Mouse (Mus musculus): Measurements from ENCODE around the gene Atp12a. TPM values are rescaled to one million over a fixed set of nuclear protein-coding genes. Genes with fewer than 3 reads are reported as not detected.

The Atp12a gene
- polyA plus RNA-seq, 1 experiment from 2014 or later: 0.33 TPM

- H3K36me3 ChIP-seq (ENCODE audit: control insufficient read depth, insufficient read depth, low read length): no peaks in the 10 kb centered on the region
- 82% methylated on average over 7 of the region's 7 CpGs for WGBS
- no peaks in the 10 kb centered on the region for H3K27me3 ChIP-seq (replicated peaks; ENCODE audit: control insufficient read depth, insufficient read depth, low read length)
- no peak overlapping the region for H3K27ac ChIP-seq (ENCODE audit: low read depth, low read length)
- no peak overlapping the region for H3K4me2 ChIP-seq (ENCODE audit: low read length)
- no peaks in the 10 kb centered on the region for H3K4me1 ChIP-seq (ENCODE audit: control insufficient read depth, insufficient read depth, low read depth, low read length)
- H3K9me3 ChIP-seq (ENCODE audit: control insufficient read depth, low read length): no peaks in the 10 kb centered on the region
- no peak overlapping the region for H3K9ac ChIP-seq (ENCODE audit: low read depth, low read length)
- no peak overlapping the region for H3K4me3 ChIP-seq (ENCODE audit: low read length)
- no peak for ATAC-seq
Measured at GRCm38 (mm10) chr14:56338882-56339442, 25.9 kb upstream of the Atp12a start.

GRCm38 (mm10) chr14:56348704-56349103 lies 16.2 kb upstream of the Atp12a start:
- Histone ChIP-seq H3K9ac (ENCODE audit: low read depth, low read length) (no peak overlapping the region), H3K4me1 (ENCODE audit: control insufficient read depth, insufficient read depth, low read depth, low read length) (no peaks in the 10 kb centered on the region), H3K4me2 (ENCODE audit: low read length) (no peak overlapping the region), H3K27ac (ENCODE audit: low read depth, low read length) (no peak overlapping the region), H3K36me3 (ENCODE audit: control insufficient read depth, insufficient read depth, low read length) (no peaks in the 10 kb centered on the region), H3K27me3 (replicated peaks; ENCODE audit: control insufficient read depth, insufficient read depth, low read length) (no peaks in the 10 kb centered on the region), H3K9me3 (ENCODE audit: control insufficient read depth, low read length) (no peaks in the 10 kb centered on the region), H3K4me3 (ENCODE audit: low read length) (no peak overlapping the region)
- WGBS: 56% methylated on average over 3 of the region's 3 CpGs
- ATAC-seq: 0 out of 2 replicates have a peak, but pooled peaks have one; percentile 60

GRCm38 (mm10) chr14:56349541-56349940 lies 15.3 kb upstream of the Atp12a start:
- 73% methylated on average over 2 of the region's 2 CpGs for WGBS
- H3K36me3 ChIP-seq (ENCODE audit: control insufficient read depth, insufficient read depth, low read length): no peaks in the 10 kb centered on the region
- H3K4me2 ChIP-seq (ENCODE audit: low read length): no peak overlapping the region
- no peak overlapping the region for H3K9ac ChIP-seq (ENCODE audit: low read depth, low read length)
- H3K9me3 ChIP-seq (ENCODE audit: control insufficient read depth, low read length): no peaks in the 10 kb centered on the region
- H3K27me3 ChIP-seq (replicated peaks; ENCODE audit: control insufficient read depth, insufficient read depth, low read length): no peaks in the 10 kb centered on the region
- no peaks in the 10 kb centered on the region for H3K4me1 ChIP-seq (ENCODE audit: control insufficient read depth, insufficient read depth, low read depth, low read length)
- no peak overlapping the region for H3K4me3 ChIP-seq (ENCODE audit: low read length)
- ATAC-seq: no peak
- H3K27ac ChIP-seq (ENCODE audit: low read depth, low read length): no peak overlapping the region

- no peak overlapping the region for H3K4me2 ChIP-seq (ENCODE audit: low read length)
- H3K27me3 ChIP-seq (replicated peaks; ENCODE audit: control insufficient read depth, insufficient read depth, low read length): no peaks in the 10 kb centered on the region; the same call in 1 of the 2 replicates
- 44% methylated on average over 17 of the region's 17 CpGs for WGBS
- H3K27ac ChIP-seq (ENCODE audit: low read depth, low read length): no peak overlapping the region
- no peak overlapping the region for H3K4me3 ChIP-seq (ENCODE audit: low read length)
- H3K36me3 ChIP-seq (ENCODE audit: control insufficient read depth, insufficient read depth, low read length): no peaks in the 10 kb centered on the region
- H3K4me1 ChIP-seq (ENCODE audit: control insufficient read depth, insufficient read depth, low read depth, low read length): no peaks in the 10 kb centered on the region
- H3K9ac ChIP-seq (ENCODE audit: low read depth, low read length): no peak overlapping the region
- H3K9me3 ChIP-seq (ENCODE audit: control insufficient read depth, low read length): no peaks in the 10 kb centered on the region
- no peak for ATAC-seq
Measured at GRCm38 (mm10) chr14:56351959-56352660, 12.8 kb upstream of the Atp12a start.

GRCm38 (mm10) chr14:56354803-56355202 lies 10.1 kb upstream of the Atp12a start:
- H3K27ac ChIP-seq (ENCODE audit: low read depth, low read length): no peak overlapping the region
- WGBS: 66% methylated on average over 3 of the region's 3 CpGs
- no peaks in the 10 kb centered on the region; the same call in 1 of the 2 replicates for H3K27me3 ChIP-seq (replicated peaks; ENCODE audit: control insufficient read depth, insufficient read depth, low read length)
- H3K4me3 ChIP-seq (ENCODE audit: low read length): no peak overlapping the region
- no peak overlapping the region for H3K9ac ChIP-seq (ENCODE audit: low read depth, low read length)
- H3K9me3 ChIP-seq (ENCODE audit: control insufficient read depth, low read length): no peaks in the 10 kb centered on the region
- H3K36me3 ChIP-seq (ENCODE audit: control insufficient read depth, insufficient read depth, low read length): no peaks in the 10 kb centered on the region
- no peak for ATAC-seq
- H3K4me2 ChIP-seq (ENCODE audit: low read length): no peak overlapping the region
- no peaks in the 10 kb centered on the region for H3K4me1 ChIP-seq (ENCODE audit: control insufficient read depth, insufficient read depth, low read depth, low read length)

- H3K27ac ChIP-seq (ENCODE audit: low read depth, low read length): no peak overlapping the region
- H3K27me3 ChIP-seq (replicated peaks; ENCODE audit: control insufficient read depth, insufficient read depth, low read length): no peaks in the 10 kb centered on the region; the same call in 1 of the 2 replicates
- no peaks in the 10 kb centered on the region for H3K9me3 ChIP-seq (ENCODE audit: control insufficient read depth, low read length)
- H3K9ac ChIP-seq (ENCODE audit: low read depth, low read length): no peak overlapping the region
- no peaks in the 10 kb centered on the region for H3K4me1 ChIP-seq (ENCODE audit: control insufficient read depth, insufficient read depth, low read depth, low read length)
- no peak overlapping the region for H3K4me3 ChIP-seq (ENCODE audit: low read length)
- H3K36me3 ChIP-seq (ENCODE audit: control insufficient read depth, insufficient read depth, low read length): no peaks in the 10 kb centered on the region
- 86% methylated on average over 8 of the region's 8 CpGs for WGBS
- no peak overlapping the region for H3K4me2 ChIP-seq (ENCODE audit: low read length)
- ATAC-seq: no peak
Measured at GRCm38 (mm10) chr14:56355396-56355795, 9.5 kb upstream of the Atp12a start.

GRCm38 (mm10) chr14:56356196-56356595 lies 8.7 kb upstream of the Atp12a start:
- no peak overlapping the region for H3K27ac ChIP-seq (ENCODE audit: low read depth, low read length)
- no peaks in the 10 kb centered on the region for H3K9me3 ChIP-seq (ENCODE audit: control insufficient read depth, low read length)
- no peaks in the 10 kb centered on the region; the same call in 1 of the 2 replicates for H3K27me3 ChIP-seq (replicated peaks; ENCODE audit: control insufficient read depth, insufficient read depth, low read length)
- no peaks in the 10 kb centered on the region for H3K36me3 ChIP-seq (ENCODE audit: control insufficient read depth, insufficient read depth, low read length)
- no peak for ATAC-seq
- H3K9ac ChIP-seq (ENCODE audit: low read depth, low read length): no peak overlapping the region
- H3K4me1 ChIP-seq (ENCODE audit: control insufficient read depth, insufficient read depth, low read depth, low read length): no peaks in the 10 kb centered on the region
- no peak overlapping the region for H3K4me3 ChIP-seq (ENCODE audit: low read length)
- WGBS: 88% methylated on average over 6 of the region's 6 CpGs
- H3K4me2 ChIP-seq (ENCODE audit: low read length): no peak overlapping the region

GRCm38 (mm10) chr14:56358422-56358821 lies 6.4 kb upstream of the Atp12a start:
- Histone ChIP-seq H3K4me2 (ENCODE audit: low read length) (no peak overlapping the region), H3K36me3 (ENCODE audit: control insufficient read depth, insufficient read depth, low read length) (no peaks in the 10 kb centered on the region), H3K4me1 (ENCODE audit: control insufficient read depth, insufficient read depth, low read depth, low read length) (no peaks in the 10 kb centered on the region), H3K4me3 (ENCODE audit: low read length) (no peak overlapping the region), H3K27ac (ENCODE audit: low read depth, low read length) (no peak overlapping the region), H3K9me3 (ENCODE audit: control insufficient read depth, low read length) (no peaks in the 10 kb centered on the region), H3K9ac (ENCODE audit: low read depth, low read length) (no peak overlapping the region), H3K27me3 (replicated peaks; ENCODE audit: control insufficient read depth, insufficient read depth, low read length) (peaks cover 4% of the 10 kb centered on the region)
- ATAC-seq: no peak
- 74% methylated on average over 7 of the region's 7 CpGs for WGBS

- ATAC-seq: no peak
- Histone ChIP-seq H3K4me3 (ENCODE audit: low read length) (no peak overlapping the region), H3K9me3 (ENCODE audit: control insufficient read depth, low read length) (no peaks in the 10 kb centered on the region), H3K27ac (ENCODE audit: low read depth, low read length) (no peak overlapping the region), H3K4me2 (ENCODE audit: low read length) (no peak overlapping the region), H3K27me3 (replicated peaks; ENCODE audit: control insufficient read depth, insufficient read depth, low read length) (peaks cover 11% of the 10 kb centered on the region), H3K36me3 (ENCODE audit: control insufficient read depth, insufficient read depth, low read length) (no peaks in the 10 kb centered on the region), H3K9ac (ENCODE audit: low read depth, low read length) (no peak overlapping the region), H3K4me1 (ENCODE audit: control insufficient read depth, insufficient read depth, low read depth, low read length) (no peaks in the 10 kb centered on the region)
- 72% methylated on average over 6 of the region's 6 CpGs for WGBS
Measured at GRCm38 (mm10) chr14:56359131-56359530, 5.7 kb upstream of the Atp12a start.
